9 mouse cellular contexts compared by ENCODE assay signal in the genomic region with DNA sequence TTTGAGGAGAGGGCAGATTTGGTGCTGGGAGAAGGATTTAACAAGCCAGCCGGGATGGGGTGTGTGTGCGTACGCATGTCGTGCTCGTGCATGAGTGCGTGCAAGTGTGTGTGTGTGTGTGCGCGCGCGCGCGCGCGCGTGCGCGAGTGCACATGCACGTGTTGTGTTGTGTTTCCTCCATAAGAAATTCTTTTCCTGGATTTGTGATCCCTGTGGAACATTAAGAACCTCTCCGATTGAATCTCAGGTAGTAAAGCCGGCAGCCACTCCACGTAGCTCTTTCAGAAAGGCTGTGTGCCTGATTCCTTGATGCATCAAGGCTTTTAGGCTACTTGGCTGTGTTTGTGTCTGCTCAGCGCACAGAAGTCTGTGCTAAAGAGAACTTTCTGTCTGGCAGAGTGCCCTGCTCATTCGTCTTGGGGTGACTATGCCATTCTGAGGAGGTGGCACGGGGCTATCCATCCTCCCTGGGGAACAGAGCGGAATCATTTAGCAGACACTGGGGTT.
DNase-seq lines count a peak whose midpoint lies in the region; ATAC-seq and TF ChIP-seq lines count a peak whose summit lies in the region.
"Had no signal": no experiment of that assay in that cellular context is flagged by ENCODE, and none has a peak within 500 bp of the region (broad histone marks: within the 10 kb centered on the region; RNA-seq: fewer than 3 reads in every experiment).

No protein-coding gene starts in this region.

- peak overlapping the region; percentile 46 for H3K9ac ChIP-seq in hindbrain, embryonic 15.5 days
- H3K9ac ChIP-seq in midbrain, embryonic 11.5 days (ENCODE audit: low read length), result peak overlapping the region; percentile 54; the same call in 1 of the 2 replicates
- H3K9ac ChIP-seq in kidney, embryonic 16.5 days (replicated peaks; ENCODE audit: low read length), result no peak overlapping the region
- H3K9ac ChIP-seq in intestine, postnatal 0 days (ENCODE audit: low read depth, low read length), result no peak overlapping the region
- H3K9ac ChIP-seq: lung, embryonic 14.5 days had no signal

- DNase-seq in R1 (ENCODE audit: low read depth, low spot score), result peak; percentile 71
- peak; percentile 53 to 69 for DNase-seq in cerebellum, postnatal 25 days
- DNase-seq in midbrain, embryonic 11.5 days (ENCODE audit: low spot score, missing footprints), result peak; percentile 92
- DNase-seq in embryo, embryonic 10 days (ENCODE audit: low spot score), result no peak
- DNase-seq: lung, embryonic 14.5 days had no signal

- peak overlapping the region; percentile 57 for H3K4me2 ChIP-seq in hindbrain, embryonic 15.5 days
- peak overlapping the region; percentile 19; the same call in 1 of the 2 replicates for H3K4me2 ChIP-seq in midbrain, embryonic 11.5 days
- H3K4me2 ChIP-seq in kidney, embryonic 16.5 days (replicated peaks; ENCODE audit: low read depth, low read length), result no peak overlapping the region
- H3K4me2 ChIP-seq in intestine, postnatal 0 days (replicated peaks; ENCODE audit: low read depth), result no peak overlapping the region
- H3K4me2 ChIP-seq: lung, embryonic 14.5 days had no signal

- peak; percentile 70 for ATAC-seq in hindbrain, embryonic 15.5 days (ENCODE audit: low FRiP score, low read depth)
- ATAC-seq in midbrain, embryonic 11.5 days (ENCODE audit: low FRiP score), result peak; percentile 58
- no peak for ATAC-seq in kidney, embryonic 16.5 days (ENCODE audit: low FRiP score, low TSS enrichment)
- ATAC-seq in granulocyte monocyte progenitor cell, adult 5-6 weeks (replicated peaks; ENCODE audit: poor library complexity, severe bottlenecking), result no peak
- ATAC-seq in intestine, postnatal 0 days, result no peak

- H3K9me3 ChIP-seq in hindbrain, embryonic 15.5 days, result no peaks in the 10 kb centered on the region
- no peaks in the 10 kb centered on the region for H3K9me3 ChIP-seq in midbrain, embryonic 11.5 days (ENCODE audit: control insufficient read depth, low read length)
- H3K9me3 ChIP-seq in kidney, embryonic 16.5 days (ENCODE audit: low read length), result no peaks in the 10 kb centered on the region
- no peaks in the 10 kb centered on the region for H3K9me3 ChIP-seq in intestine, postnatal 0 days (ENCODE audit: control insufficient read depth)

- TF ChIP-seq CTCF in intestine, postnatal 0 days (IDR thresholded peaks at IDR 0.05; ENCODE audit: low read depth), result no peak

- 50% methylated on average over 25 of the region's 25 CpGs for WGBS in hindbrain, embryonic 15.5 days
- WGBS in midbrain, embryonic 11.5 days, result 74% methylated on average over 25 of the region's 25 CpGs
- 85% methylated on average over 25 of the region's 25 CpGs for WGBS in kidney, embryonic 16.5 days
- WGBS in intestine, postnatal 0 days, result 81% methylated on average over 25 of the region's 25 CpGs

- H3K27me3 ChIP-seq in hindbrain, embryonic 15.5 days, result no peaks in the 10 kb centered on the region
- no peaks in the 10 kb centered on the region for H3K27me3 ChIP-seq in midbrain, embryonic 11.5 days (ENCODE audit: control insufficient read depth, insufficient read depth, low read length)
- H3K27me3 ChIP-seq in kidney, embryonic 16.5 days (ENCODE audit: insufficient read depth, low read length), result no peaks in the 10 kb centered on the region
- no peaks in the 10 kb centered on the region for H3K27me3 ChIP-seq in intestine, postnatal 0 days (replicated peaks; ENCODE audit: control insufficient read depth, insufficient read depth, low read length)

- peak overlapping the region; percentile 36 for H3K4me3 ChIP-seq in hindbrain, embryonic 15.5 days
- H3K4me3 ChIP-seq in midbrain, embryonic 11.5 days (ENCODE audit: low read depth, low read length), result no peak overlapping the region
- no peak overlapping the region for H3K4me3 ChIP-seq in kidney, embryonic 16.5 days (ENCODE audit: low read length)
- H3K4me3 ChIP-seq in intestine, postnatal 0 days (ENCODE audit: low read depth, low read length), result no peak overlapping the region

- H3K27ac ChIP-seq in hindbrain, embryonic 15.5 days (replicated peaks), result peak overlapping the region; percentile 90
- H3K27ac ChIP-seq in midbrain, embryonic 11.5 days (ENCODE audit: low read depth, low read length), result peak overlapping the region; percentile 76
- no peak overlapping the region for H3K27ac ChIP-seq in kidney, embryonic 16.5 days (ENCODE audit: low read length)
- H3K27ac ChIP-seq in intestine, postnatal 0 days (ENCODE audit: low read depth, low read length), result no peak overlapping the region

- no peaks in the 10 kb centered on the region for H3K36me3 ChIP-seq in hindbrain, embryonic 15.5 days
- H3K36me3 ChIP-seq in midbrain, embryonic 11.5 days (ENCODE audit: control insufficient read depth, insufficient read depth, low read length), result no peaks in the 10 kb centered on the region
- no peaks in the 10 kb centered on the region for H3K36me3 ChIP-seq in kidney, embryonic 16.5 days (ENCODE audit: insufficient read depth, low read length)
- H3K36me3 ChIP-seq in intestine, postnatal 0 days (ENCODE audit: control insufficient read depth, insufficient read depth), result no peaks in the 10 kb centered on the region

- H3K4me1 ChIP-seq in hindbrain, embryonic 15.5 days (replicated peaks), result peaks cover 38% of the 10 kb centered on the region
- H3K4me1 ChIP-seq in midbrain, embryonic 11.5 days (ENCODE audit: control insufficient read depth, insufficient read depth, low read length), result peaks cover 20% of the 10 kb centered on the region
- H3K4me1 ChIP-seq in kidney, embryonic 16.5 days (ENCODE audit: insufficient read depth, low read length), result no peaks in the 10 kb centered on the region
- H3K4me1 ChIP-seq in intestine, postnatal 0 days (replicated peaks; ENCODE audit: control insufficient read depth, insufficient read depth, low read length), result no peaks in the 10 kb centered on the region

Comparison
In these comparisons a context has a peak if more than half of its experiments do, and no peak if none do; other contexts are left out.
1. ATAC-seq: peak in hindbrain, embryonic 15.5 days (single experiment) and midbrain, embryonic 11.5 days (single experiment); none in kidney, embryonic 16.5 days (single experiment), granulocyte monocyte progenitor cell, adult 5-6 weeks (single experiment) and intestine, postnatal 0 days (single experiment).
2. H3K27ac ChIP-seq: peak in hindbrain, embryonic 15.5 days (single experiment) and midbrain, embryonic 11.5 days (single experiment); none in kidney, embryonic 16.5 days (single experiment) and intestine, postnatal 0 days (single experiment).
3. H3K4me2 ChIP-seq: peak in hindbrain, embryonic 15.5 days (single experiment) and midbrain, embryonic 11.5 days (single experiment); none in kidney, embryonic 16.5 days (single experiment) and intestine, postnatal 0 days (single experiment).
4. H3K9ac ChIP-seq: peak in hindbrain, embryonic 15.5 days (single experiment) and midbrain, embryonic 11.5 days (single experiment); none in kidney, embryonic 16.5 days (single experiment) and intestine, postnatal 0 days (single experiment).